Mouse (Mus musculus): ENCODE measurements around the gene Disp1. TPM values are rescaled to one million over a fixed set of nuclear protein-coding genes. Genes with fewer than 3 reads are reported as not detected.

The Disp1 gene
- polyA plus RNA-seq, 1 experiment from 2014 or later = 22.1 TPM

- no peak for ATAC-seq (ENCODE audit: insufficient number of reproducible peaks, insufficient read depth, low FRiP score, low TSS enrichment, low read depth)
- Histone ChIP-seq H3K4me3 (replicated peaks) (no peak overlapping the region), H3K27ac (no peak overlapping the region), H3K9ac (replicated peaks) (no peak overlapping the region), H3K4me2 (no peak overlapping the region), H3K4me1 (replicated peaks) (peaks cover 13% of the 10 kb centered on the region), H3K36me3 (no peaks in the 10 kb centered on the region), H3K27me3 (peaks cover 3% of the 10 kb centered on the region; the same call in 1 of the 2 replicates), H3K9me3 (0 out of 2 replicates have a peak, but pooled peaks cover 5% of the 10 kb centered on the region)
- WGBS = 82% methylated on average over 7 of the region's 7 CpGs
Observed at GRCm38 (mm10) chr1:183039404-183039803, 181.9 kb downstream of the Disp1 start.

Small RNA genes within 50 kb of the gene (microRNA-seq; reads per million reads assigned to microRNA genes)
- gene Gm24975 = not detected

Other genes starting within 250 kb of the Disp1 start
- 63.7 and 71.1 TPM in 2 replicates for gene Aida, start 75.1 kb upstream of the Disp1 start, polyA plus RNA-seq (2016; fragmentation: Nextera tagmentation; extraction: Ambion mirVana)
- gene Brox, start 75.7 kb upstream of the Disp1 start, polyA plus RNA-seq (2016; fragmentation: Nextera tagmentation; extraction: Ambion mirVana) = 38.3 and 39.7 TPM in 2 replicates
- 116 and 133 TPM in 2 replicates for gene Mia3, start 148.0 kb upstream of the Disp1 start, polyA plus RNA-seq (2016; fragmentation: Nextera tagmentation; extraction: Ambion mirVana)
- gene Taf1a, start 167.5 kb upstream of the Disp1 start, polyA plus RNA-seq (2016; fragmentation: Nextera tagmentation; extraction: Ambion mirVana) = 22.4 and 23.7 TPM in 2 replicates
- gene Hhipl2, start 196.7 kb upstream of the Disp1 start, polyA plus RNA-seq (2016; fragmentation: Nextera tagmentation; extraction: Ambion mirVana) = 0.13 and 0.23 TPM in 2 replicates

All from limb, embryonic 12.5 days (tissue).